Mouse (Mus musculus) frontal cortex, postnatal 14 days (tissue): ENCODE data around the gene Ak2.

ENCODE experiments used
- DNase-seq, 2 experiments: peaks; one replicate each; pipeline ENCODE4 v3.0.0; 2022; ENCODE audit warnings: low spot score in 2 of 2

Gene Ak2

GRCm38 (mm10) chr4:128991500-128992008 lies at the start of gene Ak2:
Ak2 (plus strand) TSS chr4:128991958.
- no peak for DNase-seq

DNA sequence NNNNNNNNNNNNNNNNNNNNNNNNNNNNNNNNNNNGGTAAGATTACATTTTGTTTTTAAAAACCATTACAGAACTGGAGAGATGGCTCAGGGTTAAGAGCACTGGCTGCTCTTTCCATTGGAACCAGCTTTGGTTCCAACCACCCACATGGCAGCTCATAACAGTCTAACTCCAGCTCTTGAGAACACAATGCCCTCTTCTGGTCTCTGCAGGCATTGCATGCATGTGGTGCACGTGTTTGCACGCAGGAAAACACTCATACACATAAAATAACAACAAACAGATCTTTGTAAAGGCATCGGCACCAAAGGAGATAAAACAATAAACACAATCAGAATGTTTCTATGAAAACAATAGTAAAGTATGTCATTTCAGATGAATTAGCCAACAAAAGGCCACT lies 49.4 kb upstream of the Ak2 start:
- no peak for DNase-seq

- DNase-seq = no peak
Observed at GRCm38 (mm10) chr4:128946736-128947135, 45.0 kb upstream of the Ak2 start.

DNA sequence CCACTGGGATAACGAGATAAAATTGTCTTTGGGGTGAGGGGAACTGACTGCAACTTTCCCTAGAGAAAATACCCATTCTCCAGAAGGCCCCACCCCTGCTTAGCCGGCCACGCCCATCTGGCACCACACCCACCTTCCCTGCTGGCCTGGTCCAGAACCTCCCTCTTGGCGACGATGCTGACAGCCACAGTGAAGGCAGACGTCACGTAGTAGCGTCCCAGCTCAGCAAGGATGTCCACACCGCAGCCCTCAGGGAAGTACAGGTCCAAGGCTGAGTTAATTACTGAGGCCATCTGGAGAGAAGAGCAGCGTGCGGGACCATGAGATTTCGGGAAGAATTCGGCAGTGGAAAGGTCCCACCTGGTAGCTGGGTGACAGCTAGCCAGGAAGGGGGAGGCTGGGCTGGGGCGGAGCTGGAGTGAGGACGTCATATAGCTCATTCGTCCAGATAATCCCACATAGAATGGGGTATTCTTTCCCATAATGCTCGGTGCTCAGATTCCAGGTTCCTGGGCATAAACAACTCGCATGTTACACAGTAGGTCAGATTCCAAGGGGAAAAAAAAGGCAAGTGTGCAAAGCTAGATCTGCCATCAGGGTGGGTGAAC lies 44.3 kb upstream of the Ak2 start:
- no peak for DNase-seq

- DNase-seq = no peak
Observed at GRCm38 (mm10) chr4:128948137-128948674, 43.6 kb upstream of the Ak2 start.

GRCm38 (mm10) chr4:128949470-128950005 lies 42.2 kb upstream of the Ak2 start:
- DNase-seq = no peak

DNA sequence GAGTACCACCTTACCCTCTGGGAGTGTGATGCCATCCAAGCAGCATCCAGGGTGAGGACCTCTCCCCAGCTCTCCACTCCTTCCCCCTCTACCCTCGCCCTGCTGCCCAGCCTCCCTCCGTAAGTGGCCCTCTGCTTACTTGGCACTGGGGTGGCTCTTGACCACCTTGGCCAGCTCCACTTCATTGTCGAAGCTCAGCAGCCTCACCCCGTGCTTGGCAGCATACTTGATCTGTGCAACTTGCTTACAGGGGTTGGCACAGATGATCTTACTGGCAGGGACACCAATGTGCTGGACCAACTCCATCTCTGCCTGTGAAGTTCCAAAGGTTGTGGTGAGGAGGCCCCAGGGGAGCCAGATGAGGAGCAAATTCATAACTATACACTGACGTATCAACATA lies 41.3 kb upstream of the Ak2 start:
- no peak for DNase-seq

DNA sequence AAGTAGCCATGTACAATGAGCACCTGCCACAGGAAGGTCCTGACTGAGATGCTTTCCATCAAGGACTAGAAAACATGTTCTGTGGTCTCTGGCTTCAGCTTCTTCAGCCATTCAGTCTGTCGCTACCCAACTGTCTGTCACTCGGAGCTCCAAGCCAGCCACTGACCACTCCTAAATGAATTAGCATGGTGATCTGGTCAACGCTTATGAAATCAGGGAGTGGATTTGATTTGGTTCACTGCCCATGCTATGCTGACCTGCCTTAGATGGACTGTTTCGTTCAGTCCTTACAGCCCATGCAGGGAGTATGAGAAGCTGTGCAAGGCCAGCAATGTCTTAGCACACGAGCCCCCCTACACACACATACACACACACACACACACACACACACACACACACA lies 37.9 kb upstream of the Ak2 start:
- DNase-seq = no peak

GRCm38 (mm10) chr4:128957155-128957911 lies 34.4 kb upstream of the Ak2 start:
- DNase-seq = no peak

GRCm38 (mm10) chr4:128958156-128958555 lies 33.6 kb upstream of the Ak2 start:
- no peak for DNase-seq

GRCm38 (mm10) chr4:128958849-128959248 lies 32.9 kb upstream of the Ak2 start:
- DNase-seq = no peak

- no peak for DNase-seq
Observed at GRCm38 (mm10) chr4:128959676-128960075, 32.1 kb upstream of the Ak2 start.

- DNase-seq = no peak
Observed at GRCm38 (mm10) chr4:128961301-128962028, 30.3 kb upstream of the Ak2 start.

GRCm38 (mm10) chr4:128962029-128962925 lies 29.5 kb upstream of the Ak2 start, which contains the start of gene Azin2:
Azin2 (minus strand) TSS chr4:128962442.
- DNase-seq = peak; percentile 82 to 86

DNA sequence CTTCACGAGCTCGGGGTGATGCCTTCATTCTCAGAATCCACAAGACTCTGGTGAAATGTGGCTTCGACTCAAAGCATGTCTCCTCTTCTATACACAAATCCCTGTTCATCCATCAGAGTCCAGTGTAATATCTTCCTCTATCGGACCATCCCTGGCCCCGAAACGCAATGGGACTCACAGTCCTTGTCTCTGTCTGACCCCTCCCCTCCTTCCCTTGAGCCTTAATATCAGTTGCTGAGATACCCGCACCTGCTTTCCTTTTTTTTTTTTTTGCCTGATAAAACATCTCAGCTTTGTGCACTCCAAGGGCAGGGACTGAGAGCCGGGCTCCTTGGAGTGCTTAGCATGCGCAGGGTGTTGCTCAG lies 28.9 kb upstream of the Ak2 start:
- DNase-seq = no peak

DNA sequence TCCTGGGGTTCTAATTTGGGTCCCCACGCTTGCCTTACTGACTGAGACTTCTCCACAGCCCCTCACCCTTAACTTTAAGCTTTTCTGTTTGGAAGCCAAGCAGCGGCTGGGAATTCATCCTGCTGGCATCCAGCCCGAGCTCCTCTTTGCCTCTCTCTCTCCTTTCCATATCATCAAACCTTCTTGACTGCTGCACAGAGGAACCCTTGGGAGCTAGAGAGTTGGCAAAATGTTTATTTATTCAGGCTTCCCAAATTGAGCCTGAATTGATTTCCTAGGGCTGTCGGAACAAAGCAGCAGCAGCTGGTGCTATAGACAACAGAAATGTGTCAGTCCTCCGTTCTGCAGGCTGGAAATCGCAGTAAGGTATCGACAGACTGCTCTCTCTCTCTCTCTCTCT lies 25.0 kb upstream of the Ak2 start:
- DNase-seq = no peak

GRCm38 (mm10) chr4:128969081-128969480 lies 22.7 kb upstream of the Ak2 start:
- DNase-seq = no peak

DNA sequence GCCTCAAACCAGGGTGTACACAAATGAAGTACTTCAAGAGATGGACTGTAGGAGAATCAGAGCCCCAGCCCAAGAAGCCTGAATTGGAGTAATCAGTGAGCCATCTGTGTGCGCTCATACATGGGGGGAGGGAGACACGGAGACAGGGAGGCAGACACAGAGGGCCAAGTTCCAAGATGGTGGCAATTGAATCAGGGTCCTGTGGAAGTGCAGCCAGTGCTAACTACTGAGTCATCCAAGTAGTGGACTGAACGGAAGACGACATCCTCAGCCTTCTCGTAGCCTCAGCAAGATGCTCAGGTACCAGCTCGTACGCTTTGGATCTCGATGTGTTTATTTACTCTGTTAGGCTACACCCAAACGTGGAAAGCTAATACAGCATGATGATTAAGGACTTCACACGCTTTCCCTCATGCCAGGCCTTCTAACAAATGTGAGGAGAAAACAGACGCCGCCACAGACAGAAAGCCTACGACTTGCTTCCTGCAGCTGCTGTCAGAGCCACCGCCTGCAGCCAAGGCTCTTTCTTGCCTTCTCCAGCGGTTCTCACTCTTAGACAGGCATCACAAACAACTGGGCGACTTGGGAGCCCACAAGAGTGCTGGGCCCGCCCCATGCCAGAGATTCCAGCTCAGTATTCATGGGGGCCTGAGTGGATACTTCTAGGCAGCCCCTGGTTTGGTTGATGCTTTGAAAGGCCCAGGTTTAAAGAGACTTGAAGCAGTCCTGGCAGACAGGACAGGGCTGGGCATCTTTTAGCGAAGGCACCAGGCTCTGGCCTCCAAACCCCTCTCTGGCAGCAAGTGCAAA lies 21.9 kb upstream of the Ak2 start:
- no peak for DNase-seq

DNA sequence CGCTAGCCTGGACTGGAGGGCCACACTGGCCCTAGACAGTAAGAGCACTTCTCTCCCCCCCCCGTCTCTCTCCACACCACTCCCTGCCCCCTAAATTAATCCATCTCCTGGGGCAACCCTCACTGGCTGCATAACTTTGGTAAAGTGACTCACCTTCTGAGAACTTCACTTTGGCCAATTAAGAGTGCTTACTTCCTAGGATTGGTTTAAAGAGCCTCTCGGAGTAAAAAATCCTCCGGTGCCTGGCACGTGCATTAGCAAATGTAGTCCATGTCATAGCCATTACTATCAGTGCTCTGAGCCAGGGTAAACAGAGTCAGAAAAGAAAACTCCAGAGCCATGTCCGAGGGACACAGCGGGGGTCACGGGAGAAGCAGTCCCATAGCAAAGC lies 21.3 kb upstream of the Ak2 start:
- no peak for DNase-seq

DNA sequence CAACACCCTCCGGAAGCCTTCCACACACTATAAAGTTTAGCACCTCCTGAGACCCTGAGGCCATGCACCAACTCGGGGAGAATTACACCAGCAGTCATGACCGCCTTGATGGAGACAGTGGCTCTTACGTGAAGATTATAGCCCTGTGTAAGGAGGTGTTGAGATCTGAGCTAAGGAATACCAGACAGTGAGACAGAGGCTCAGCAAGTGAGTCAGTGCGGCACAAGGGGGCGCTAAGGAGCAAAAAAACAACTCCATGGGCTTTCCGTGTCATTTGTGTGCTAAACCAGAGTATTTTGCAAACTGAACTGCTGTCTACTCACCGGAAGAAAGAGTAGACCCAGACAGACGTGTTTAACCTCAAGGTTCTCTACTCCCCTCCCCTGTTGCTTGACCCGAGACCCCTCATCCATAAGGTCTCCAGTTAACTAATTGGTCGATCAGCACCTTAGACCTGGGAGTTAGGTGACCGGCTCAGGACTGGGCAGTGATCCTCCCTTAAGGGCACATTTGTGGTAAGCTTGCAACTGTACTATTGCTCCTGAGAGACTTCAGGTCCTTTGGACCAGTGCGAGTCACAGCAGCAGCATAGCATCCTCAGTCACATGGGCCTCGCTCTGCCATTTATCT lies 20.6 kb upstream of the Ak2 start:
- peak in 1 of 2 experiments; percentile 69 for DNase-seq
